Mouse (Mus musculus): ENCODE measurements at regions not wholly inside any gene's neighbourhood (a gene's known extent, or its start where the extent isn't known, plus 50 kb on each side); places are given as distances from the start of the nearest gene placed in this dataset.

GRCm38 (mm10) chr15:36691002-36691652 lies 316.4 kb downstream of the Zfp706 start:
- Histone ChIP-seq H3K4me1 (0 out of 2 replicates have a peak, but pooled peaks cover 6% of the 10 kb centered on the region), H3K9ac (no peak overlapping the region), H3K27me3 (no peaks in the 10 kb centered on the region), H3K36me3 (no peaks in the 10 kb centered on the region), H3K9me3 (no peaks in the 10 kb centered on the region), H3K27ac (no peak overlapping the region), H3K4me3 (no peak overlapping the region), H3K4me2 (no peak overlapping the region)
- 48% methylated on average over 15 of the region's 15 CpGs for WGBS
- ATAC-seq (ENCODE audit: borderline replicate concordance, extremely low read depth, low FRiP score, low TSS enrichment): no peak

- Histone ChIP-seq H3K9me3 (no peaks in the 10 kb centered on the region), H3K27ac (no peak overlapping the region), H3K36me3 (no peaks in the 10 kb centered on the region), H3K4me3 (no peak overlapping the region), H3K27me3 (no peaks in the 10 kb centered on the region), H3K4me2 (no peak overlapping the region), H3K4me1 (0 out of 2 replicates have a peak, but pooled peaks cover 6% of the 10 kb centered on the region), H3K9ac (no peak overlapping the region)
- WGBS: 72% methylated on average over 7 of the region's 7 CpGs
- no peak for ATAC-seq (ENCODE audit: borderline replicate concordance, extremely low read depth, low FRiP score, low TSS enrichment)
Measured at GRCm38 (mm10) chr15:36689881-36690280, 317.7 kb downstream of the Zfp706 start.

- no peak overlapping the region for H3K9ac ChIP-seq
- H3K36me3 ChIP-seq: no peaks in the 10 kb centered on the region
- 48% methylated on average over 3 of the region's 3 CpGs for WGBS
- no peak overlapping the region for H3K4me2 ChIP-seq
- ATAC-seq (ENCODE audit: borderline replicate concordance, extremely low read depth, low FRiP score, low TSS enrichment): no peak
- H3K4me1 ChIP-seq: 0 out of 2 replicates have a peak, but pooled peaks cover 6% of the 10 kb centered on the region
- no peaks in the 10 kb centered on the region for H3K9me3 ChIP-seq
- H3K27me3 ChIP-seq: no peaks in the 10 kb centered on the region
- no peak overlapping the region for H3K27ac ChIP-seq
- H3K4me3 ChIP-seq: no peak overlapping the region
Measured at GRCm38 (mm10) chr15:36689301-36689700, 318.3 kb downstream of the Zfp706 start.

- no peaks in the 10 kb centered on the region for H3K9me3 ChIP-seq
- no peak overlapping the region for H3K27ac ChIP-seq
- 6% methylated on average over 17 of the region's 17 CpGs for WGBS
- H3K9ac ChIP-seq: peak overlapping the region; percentile 7; the same call in 1 of the 2 replicates
- peak overlapping the region; percentile 10; the same call in 1 of the 2 replicates for H3K4me3 ChIP-seq
- no peak for ATAC-seq (ENCODE audit: borderline replicate concordance, extremely low read depth, low FRiP score, low TSS enrichment)
- H3K4me2 ChIP-seq: peak overlapping the region; percentile 47
- H3K4me1 ChIP-seq: 0 out of 2 replicates have a peak, but pooled peaks cover 6% of the 10 kb centered on the region
- H3K36me3 ChIP-seq: no peaks in the 10 kb centered on the region
- H3K27me3 ChIP-seq: no peaks in the 10 kb centered on the region
Measured at GRCm38 (mm10) chr15:36688051-36688754, 319.4 kb downstream of the Zfp706 start.

- H3K4me1 ChIP-seq: 0 out of 2 replicates have a peak, but pooled peaks cover 6% of the 10 kb centered on the region
- no peak for ATAC-seq (ENCODE audit: borderline replicate concordance, extremely low read depth, low FRiP score, low TSS enrichment)
- H3K4me2 ChIP-seq: no peak overlapping the region
- no peak overlapping the region for H3K9ac ChIP-seq
- H3K36me3 ChIP-seq: no peaks in the 10 kb centered on the region
- H3K27ac ChIP-seq: no peak overlapping the region
- H3K9me3 ChIP-seq: no peaks in the 10 kb centered on the region
- H3K4me3 ChIP-seq: no peak overlapping the region
- WGBS: 73% methylated on average over 7 of the region's 7 CpGs
- H3K27me3 ChIP-seq: no peaks in the 10 kb centered on the region
Measured at GRCm38 (mm10) chr15:36684684-36685083, 322.9 kb downstream of the Zfp706 start.

- Histone ChIP-seq H3K27me3 (no peaks in the 10 kb centered on the region), H3K9me3 (no peaks in the 10 kb centered on the region), H3K4me3 (no peak overlapping the region), H3K9ac (no peak overlapping the region), H3K4me2 (no peak overlapping the region), H3K27ac (no peak overlapping the region), H3K4me1 (no peaks in the 10 kb centered on the region), H3K36me3 (no peaks in the 10 kb centered on the region)
- ATAC-seq (ENCODE audit: borderline replicate concordance, extremely low read depth, low FRiP score, low TSS enrichment): no peak
- 55% methylated on average over 6 of the region's 6 CpGs for WGBS
Measured at GRCm38 (mm10) chr15:36682832-36683231, 324.7 kb downstream of the Zfp706 start.

- Histone ChIP-seq H3K4me1 (no peaks in the 10 kb centered on the region), H3K4me2 (no peak overlapping the region), H3K4me3 (no peak overlapping the region), H3K9ac (no peak overlapping the region), H3K9me3 (no peaks in the 10 kb centered on the region), H3K27ac (no peak overlapping the region), H3K27me3 (no peaks in the 10 kb centered on the region), H3K36me3 (no peaks in the 10 kb centered on the region)
- WGBS: 43% methylated on average over 5 of the region's 5 CpGs
- ATAC-seq (ENCODE audit: borderline replicate concordance, extremely low read depth, low FRiP score, low TSS enrichment): no peak
Measured at GRCm38 (mm10) chr15:36682159-36682558, 325.4 kb downstream of the Zfp706 start.

- Histone ChIP-seq H3K4me2 (no peak overlapping the region), H3K4me1 (no peaks in the 10 kb centered on the region)
Measured at GRCm38 (mm10) chr15:36680361-36681140, 327.0 kb downstream of the Zfp706 start.

GRCm38 (mm10) chr15:36679577-36679976 lies 328.0 kb downstream of the Zfp706 start:
- no peak overlapping the region for H3K9ac ChIP-seq
- 72% methylated on average over 13 of the region's 13 CpGs for WGBS
- H3K27ac ChIP-seq: no peak overlapping the region
- no peak overlapping the region for H3K4me3 ChIP-seq
- no peaks in the 10 kb centered on the region for H3K4me1 ChIP-seq
- no peaks in the 10 kb centered on the region for H3K36me3 ChIP-seq
- no peak for ATAC-seq (ENCODE audit: borderline replicate concordance, extremely low read depth, low FRiP score, low TSS enrichment)
- H3K9me3 ChIP-seq: no peaks in the 10 kb centered on the region
- H3K27me3 ChIP-seq: no peaks in the 10 kb centered on the region
- H3K4me2 ChIP-seq: no peak overlapping the region

More at GRCm38 (mm10) chr15:36680361-36681140, 327.0 kb downstream of the Zfp706 start:
- H3K9me3 ChIP-seq: no peaks in the 10 kb centered on the region
- ATAC-seq (ENCODE audit: borderline replicate concordance, extremely low read depth, low FRiP score, low TSS enrichment): no peak
- no peak overlapping the region for H3K4me3 ChIP-seq
- H3K27ac ChIP-seq: no peak overlapping the region
- no peaks in the 10 kb centered on the region for H3K27me3 ChIP-seq
- no peaks in the 10 kb centered on the region for H3K36me3 ChIP-seq
- H3K9ac ChIP-seq: no peak overlapping the region
- WGBS: 71% methylated on average over 11 of the region's 11 CpGs

- Histone ChIP-seq H3K9me3 (no peaks in the 10 kb centered on the region), H3K27me3 (no peaks in the 10 kb centered on the region), H3K36me3 (no peaks in the 10 kb centered on the region), H3K4me1 (peaks cover 5% of the 10 kb centered on the region; the same call in 1 of the 2 replicates), H3K27ac (no peak overlapping the region), H3K4me3 (no peak overlapping the region), H3K9ac (no peak overlapping the region), H3K4me2 (peak overlapping the region; percentile 26; the same call in 1 of the 2 replicates)
- ATAC-seq (ENCODE audit: borderline replicate concordance, extremely low read depth, low FRiP score, low TSS enrichment): no peak
- WGBS: 25% methylated on average over 12 of the region's 12 CpGs
Measured at GRCm38 (mm10) chr15:36669748-36670147, 337.8 kb downstream of the Zfp706 start.

- Histone ChIP-seq H3K4me3 (no peak overlapping the region), H3K4me2 (no peak overlapping the region), H3K27me3 (no peaks in the 10 kb centered on the region), H3K36me3 (no peaks in the 10 kb centered on the region), H3K4me1 (peaks cover 5% of the 10 kb centered on the region; the same call in 1 of the 2 replicates), H3K9ac (no peak overlapping the region), H3K27ac (no peak overlapping the region), H3K9me3 (no peaks in the 10 kb centered on the region)
- WGBS: 28% methylated on average over 3 of the region's 3 CpGs
- no peak for ATAC-seq (ENCODE audit: borderline replicate concordance, extremely low read depth, low FRiP score, low TSS enrichment)
Measured at GRCm38 (mm10) chr15:36666566-36666965, 341.0 kb downstream of the Zfp706 start.

All from lung, embryonic 15.5 days (tissue).